ENCODE assay signal across 35 mouse cellular contexts in the genomic region with DNA sequence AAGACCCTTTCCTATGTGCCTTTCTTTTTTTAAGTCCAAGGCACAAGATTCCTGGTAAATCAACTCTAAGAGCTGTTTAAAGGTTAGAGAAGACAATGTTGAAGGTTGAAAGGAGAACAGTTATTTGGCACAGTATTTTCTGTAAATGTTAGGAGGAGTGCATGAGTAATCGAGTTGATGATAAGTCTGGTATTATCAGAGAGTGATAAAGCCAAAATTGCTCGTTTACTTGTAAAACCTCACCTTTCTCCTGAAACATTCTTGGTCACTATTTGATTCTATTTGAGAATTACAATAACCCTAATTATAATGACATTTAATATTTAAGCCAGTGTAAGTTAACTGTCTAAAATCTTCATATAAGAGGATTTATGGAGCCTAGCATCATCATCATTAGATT.
"Had no signal": no experiment of that assay in that cellular context is flagged by ENCODE, and none has a peak within 500 bp of the region (broad histone marks: within the 10 kb centered on the region; RNA-seq: fewer than 3 reads in every experiment).

No protein-coding gene starts in this region.

- H3K27me3 ChIP-seq: heart, embryonic 12.5 days; heart, embryonic 13.5 days; heart, embryonic 15.5 days; hindbrain, embryonic 12.5 days; hindbrain, embryonic 13.5 days; hindbrain, embryonic 15.5 days; intestine, embryonic 15.5 days; kidney, embryonic 15.5 days had no signal

- H3K4me2 ChIP-seq: heart, embryonic 11.5 days; heart, embryonic 12.5 days; heart, embryonic 13.5 days; heart, embryonic 15.5 days; hindbrain, embryonic 12.5 days; hindbrain, embryonic 13.5 days; hindbrain, embryonic 14.5 days; hindbrain, embryonic 15.5 days; intestine, embryonic 15.5 days; kidney, embryonic 15.5 days had no signal

- H3K36me3 ChIP-seq: heart, embryonic 10.5 days; heart, embryonic 12.5 days; heart, embryonic 13.5 days; heart, embryonic 15.5 days; hindbrain, embryonic 10.5 days; hindbrain, embryonic 12.5 days; hindbrain, embryonic 13.5 days; hindbrain, embryonic 15.5 days; intestine, embryonic 15.5 days; kidney, embryonic 15.5 days had no signal

- DNase-seq: heart, postnatal 10 days; heart, postnatal 14 days; heart, postnatal 36 days; heart, postnatal 4 days; kidney, adult 11 months; kidney, adult 18-20 months; kidney, adult 2 months; kidney, adult 8-10 months; kidney, adult 9 months; kidney, postnatal 10 days; kidney, postnatal 14 days; kidney, postnatal 25 days; kidney, postnatal 36 days; kidney, postnatal 4 days; layer of hippocampus, adult 9-11 months; layer of hippocampus, postnatal 36 days had no signal

- H3K9me3 ChIP-seq: heart, embryonic 10.5 days; heart, embryonic 12.5 days; heart, embryonic 13.5 days; heart, embryonic 15.5 days; hindbrain, embryonic 10.5 days; hindbrain, embryonic 12.5 days; hindbrain, embryonic 13.5 days; hindbrain, embryonic 15.5 days; intestine, embryonic 15.5 days; kidney, embryonic 15.5 days had no signal

- H3K4me3 ChIP-seq: heart, embryonic 10.5 days; heart, embryonic 12.5 days; heart, embryonic 13.5 days; heart, embryonic 15.5 days; hindbrain, embryonic 10.5 days; hindbrain, embryonic 12.5 days; hindbrain, embryonic 13.5 days; hindbrain, embryonic 15.5 days; intestine, embryonic 15.5 days; kidney, embryonic 15.5 days; layer of hippocampus, adult 2 months had no signal

- H3K27ac ChIP-seq: heart, embryonic 10.5 days; heart, embryonic 13.5 days; heart, embryonic 15.5 days; hindbrain, embryonic 10.5 days; hindbrain, embryonic 12.5 days; hindbrain, embryonic 13.5 days; hindbrain, embryonic 14.5 days; hindbrain, embryonic 15.5 days; hindbrain, postnatal 0 days; intestine, embryonic 15.5 days; kidney, embryonic 15.5 days; kidney, postnatal 0 days; layer of hippocampus, adult 2 months had no signal

- ATAC-seq: hindbrain, embryonic 16.5 days; hindbrain, postnatal 0 days; inflammation-experienced regulatory T-cells, adult 6 months; intestine, embryonic 15.5 days; intestine, embryonic 16.5 days; intestine, postnatal 0 days had no signal

- H3K9ac ChIP-seq: heart, embryonic 12.5 days; heart, embryonic 13.5 days; heart, embryonic 15.5 days; hindbrain, embryonic 12.5 days; hindbrain, embryonic 13.5 days; hindbrain, embryonic 14.5 days; hindbrain, embryonic 15.5 days; intestine, embryonic 15.5 days; kidney, embryonic 15.5 days had no signal
